Mouse (Mus musculus) frontal cortex, postnatal 25 days (tissue): ENCODE data around the gene Esrrb.

Experiments used
- DNase-seq, 2 experiments: peaks; one replicate each; pipeline ENCODE4 v3.0.0; 2022; ENCODE audit warnings: low spot score in 2 of 2

The Esrrb gene

DNA sequence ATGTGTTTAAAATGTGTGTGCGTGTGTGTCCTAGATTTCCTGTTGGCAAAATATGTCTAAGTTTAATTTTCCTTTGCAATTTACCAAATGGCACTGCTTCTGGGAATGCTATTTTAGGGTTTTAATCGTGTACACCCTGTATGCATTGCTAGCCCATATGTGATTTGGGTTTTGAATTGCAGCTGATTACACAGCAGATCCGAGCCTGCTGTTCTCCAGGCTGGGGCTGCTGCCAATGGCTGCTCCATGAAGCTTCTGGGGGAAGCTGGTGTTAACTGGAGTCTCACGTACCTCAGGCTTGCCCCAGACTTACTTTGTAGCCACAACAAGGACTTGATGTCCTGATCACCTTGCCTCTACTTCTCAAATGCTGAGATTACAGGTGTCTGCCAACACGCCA lies 205.1 kb downstream of the Esrrb start:
- DNase-seq = peak; percentile 5 to 6
